Mouse (Mus musculus) megakaryocyte-erythroid progenitor cell, adult 5 weeks (primary cell): ENCODE results near the gene Med16. TPM values are rescaled to one million over a fixed set of nuclear protein-coding genes. Genes with fewer than 3 reads are reported as not detected.

Source experiments
- polyA plus RNA-seq: library from polyadenylated mRNA; stranded (reverse); fragments of >175 nt; gene quantifications from 2 replicates; pipeline ENCODE4 v1.2.3, GENCODE M21; 2012

Gene Med16
- 69.1 and 76.6 TPM in 2 replicates for polyA plus RNA-seq

DNA sequence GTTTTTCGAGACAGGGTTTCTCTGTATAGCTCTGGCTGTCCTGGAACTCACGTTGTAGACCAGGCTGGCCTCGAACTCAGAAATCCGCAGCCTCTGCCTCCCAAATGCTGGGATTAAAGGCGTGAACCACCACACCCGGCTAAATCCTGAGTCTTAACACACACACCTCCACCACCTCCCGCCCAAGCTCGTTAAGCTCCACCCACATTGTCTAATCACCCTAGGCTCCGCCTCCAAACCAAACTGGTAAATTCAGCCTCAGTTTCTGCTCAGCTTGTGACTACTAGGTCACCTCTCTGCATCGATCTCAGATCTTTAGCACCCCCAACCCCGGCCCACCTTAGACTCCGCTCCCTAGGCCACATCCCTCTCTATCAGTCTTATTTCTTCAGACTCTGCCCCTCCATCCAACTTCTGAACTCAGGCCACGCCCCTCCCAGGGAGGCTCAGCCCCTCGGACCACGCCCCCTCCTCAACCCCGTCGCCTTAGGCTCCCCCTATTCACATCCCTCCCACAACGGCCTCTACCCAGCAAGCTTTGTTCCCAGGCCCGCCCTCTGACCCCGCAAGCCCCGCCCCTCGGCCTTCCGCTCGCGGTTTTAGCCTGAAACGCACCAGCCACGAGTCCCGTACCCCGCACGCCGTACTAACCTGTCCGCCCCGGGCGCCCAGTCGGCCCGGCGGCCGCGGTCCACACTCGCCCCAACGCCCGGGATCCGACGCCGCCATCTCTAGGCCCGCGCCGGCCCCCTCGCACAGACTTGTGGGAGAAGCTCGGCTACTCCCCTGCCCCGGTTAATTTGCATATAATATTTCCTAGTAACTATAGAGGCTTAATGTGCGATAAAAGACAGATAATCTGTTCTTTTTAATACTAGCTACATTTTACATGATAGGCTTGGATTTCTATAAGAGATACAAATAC is at the start of gene Med16:
Gene Med16 (minus strand): TSS at position 757 of the 925 bp plus-strand sequence.

GRCm38 (mm10) chr10:79926491-79927323 is 18.0 kb upstream of the Med16 start, which contains the start of gene Arid3a:
Arid3a (plus strand) TSS chr10:79927043.

DNA sequence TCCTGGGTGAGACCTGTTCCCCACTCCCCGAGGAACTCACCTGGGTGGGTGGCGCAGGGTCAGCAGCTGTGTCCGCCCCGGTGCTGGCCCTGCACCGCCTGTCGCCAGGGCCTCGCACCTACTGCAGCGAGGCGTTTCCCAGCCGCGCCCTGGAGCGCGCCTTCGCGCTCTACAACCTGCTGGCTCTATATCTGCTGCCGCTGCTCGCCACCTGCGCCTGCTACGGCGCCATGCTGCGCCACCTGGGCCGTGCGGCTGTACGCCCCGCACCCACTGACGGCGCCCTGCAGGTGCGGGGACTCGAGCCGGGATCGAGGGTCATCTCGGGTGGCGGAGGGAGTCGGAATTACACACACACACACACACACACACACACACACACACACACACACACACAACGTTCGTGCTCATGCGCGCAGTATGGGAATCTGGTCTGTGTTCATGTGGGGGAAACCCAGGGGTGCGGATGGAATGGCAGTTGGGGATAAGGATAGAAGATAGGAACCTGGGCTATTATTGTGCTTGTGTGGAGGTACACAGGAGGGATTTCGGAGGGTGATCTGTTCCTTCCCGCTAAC is 12.3 kb upstream of the Med16 start, which contains the start of gene R3hdm4:
Gene R3hdm4 (minus strand): TSS at position 251 of the 578 bp plus-strand sequence.

GRCm38 (mm10) chr10:79916808-79917531 is 8.2 kb upstream of the Med16 start, which contains the start of gene Kiss1r:
Kiss1r (plus strand) TSS chr10:79916971.

DNA sequence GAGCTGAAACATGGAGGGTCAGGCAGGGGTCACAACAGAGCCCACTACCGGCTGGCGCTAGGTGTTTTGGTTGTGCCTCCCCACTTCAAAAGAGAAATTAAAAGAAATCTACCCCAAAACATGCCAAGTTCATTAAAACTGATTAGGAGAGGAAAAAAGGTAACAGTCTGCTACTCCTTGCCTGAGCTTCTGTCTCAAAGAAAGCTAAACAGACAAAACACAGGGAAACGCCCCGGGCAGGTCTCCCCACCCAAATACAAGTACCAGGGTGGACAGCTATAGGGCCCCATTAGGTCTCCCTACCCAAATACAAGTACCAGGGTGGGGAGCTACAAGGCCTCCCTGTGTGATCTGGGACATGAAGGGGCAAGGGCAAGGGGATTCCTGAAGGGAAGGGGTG is 1.8 kb upstream of the Med16 start, which contains the start of gene Gm26602:
Gene Gm26602 (plus strand): TSS at position 301 of the 400 bp plus-strand sequence.

GRCm38 (mm10) chr10:79890670-79891069 is 18.1 kb downstream of the Med16 start, which contains the start of gene Cfd:
Cfd (plus strand) TSS chr10:79890853.

GRCm38 (mm10) chr10:79886054-79886453 is 22.7 kb downstream of the Med16 start, which contains the start of gene Elane:
Elane (plus strand) TSS chr10:79886247.

DNA sequence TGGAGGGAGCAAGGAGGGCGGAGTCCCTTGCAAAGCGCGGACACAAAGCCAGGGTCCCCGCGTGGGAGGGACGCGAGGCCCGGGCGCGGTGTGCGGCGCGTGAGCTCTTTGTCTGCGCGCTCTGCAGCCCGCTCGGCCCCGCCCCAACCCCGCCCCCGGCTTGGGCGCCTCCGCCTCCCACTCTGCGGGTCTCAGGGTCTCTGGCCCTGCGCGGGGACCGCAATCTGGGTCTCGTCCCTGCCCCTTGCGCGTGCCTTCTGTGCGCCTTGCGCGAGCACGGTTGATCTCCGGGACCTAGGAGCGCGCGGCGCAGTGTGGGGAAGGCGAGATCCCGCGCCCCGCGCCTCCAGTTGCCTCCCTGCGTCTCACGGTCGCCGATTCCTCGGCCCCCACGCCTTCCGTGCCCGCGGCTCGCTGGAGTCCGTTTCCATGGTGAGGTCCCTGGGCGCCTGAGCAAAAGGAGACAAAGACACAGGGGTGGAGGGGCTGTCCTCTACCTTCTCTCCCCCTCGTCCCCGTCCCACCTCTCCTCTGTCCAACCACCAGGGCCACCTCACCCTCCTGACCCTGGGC is 34.3 kb downstream of the Med16 start, which contains the start of the genes Prtn3 and Plppr3:
Gene Prtn3 (plus strand): TSS at position 187 of the 573 bp plus-strand sequence.
Gene Plppr3 (minus strand): TSS at position 345 of the 573 bp plus-strand sequence.

DNA sequence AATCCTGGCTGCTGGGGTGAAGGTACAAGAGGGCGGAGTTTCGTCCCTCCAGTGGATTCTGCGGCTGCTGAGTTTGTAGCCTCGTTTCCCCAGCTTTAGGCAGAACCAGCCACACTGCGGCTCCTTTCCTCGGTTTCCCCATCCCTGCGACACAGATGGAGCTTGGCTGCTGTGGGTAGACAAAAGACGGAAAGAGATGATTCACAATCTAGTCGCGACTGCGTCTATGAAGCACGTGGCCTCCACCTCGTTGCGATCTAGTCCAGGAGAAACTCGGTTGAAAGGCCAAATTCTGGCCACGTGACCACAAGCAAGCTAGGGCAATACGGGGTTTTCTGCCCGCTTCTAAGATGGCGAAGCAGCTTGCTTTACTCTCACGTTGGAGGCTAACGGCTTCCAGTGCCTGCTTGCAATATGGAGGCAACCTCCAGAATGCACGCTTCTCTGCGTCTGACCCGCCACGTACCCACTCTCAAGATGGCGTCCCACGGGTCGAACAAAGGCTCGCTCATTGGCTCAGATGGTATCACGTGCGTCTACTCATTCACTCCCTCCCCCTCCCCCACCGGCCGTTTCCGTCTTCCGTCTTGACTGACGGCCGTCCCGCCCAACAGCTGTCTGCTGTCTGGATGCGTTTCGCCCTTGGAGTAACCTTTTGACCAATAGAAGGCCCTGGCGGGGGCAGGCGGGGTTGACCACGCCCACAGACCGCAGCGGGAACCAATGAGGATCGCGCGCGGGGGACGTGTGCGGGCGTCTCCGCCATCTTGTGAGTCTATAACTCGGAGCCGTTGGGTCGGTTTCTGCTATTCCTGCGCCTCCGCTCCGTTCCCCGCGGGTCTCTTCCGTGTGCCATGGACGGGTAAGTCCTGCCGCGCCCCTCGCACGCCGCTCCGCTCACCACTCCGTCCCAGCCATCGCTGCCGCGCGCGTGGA is 54.6 kb downstream of the Med16 start, which contains the start of gene Ptbp1:
Gene Ptbp1 (plus strand): TSS at position 568 of the 936 bp plus-strand sequence.

Other genes with a start within 250 kb of the Med16 start
- 0.12 and 0.15 TPM in 2 replicates for gene Madcam1, start 244.4 kb downstream of the Med16 start, polyA plus RNA-seq
- 116 and 132 TPM in 2 replicates for gene Tpgs1, start 239.6 kb downstream of the Med16 start, polyA plus RNA-seq
- gene Cdc34, start 226.7 kb downstream of the Med16 start, polyA plus RNA-seq = 250 and 260 TPM in 2 replicates
- gene Gzmm, start 219.9 kb downstream of the Med16 start, polyA plus RNA-seq = 1.2 and 1.3 TPM in 2 replicates
- gene Bsg, start 204.4 kb downstream of the Med16 start, polyA plus RNA-seq = 829 and 893 TPM in 2 replicates
- 1.00 and 1.2 TPM in 2 replicates for gene Hcn2, start 192.3 kb downstream of the Med16 start, polyA plus RNA-seq
- gene Polrmt, start 162.3 kb downstream of the Med16 start, polyA plus RNA-seq = 34.1 and 38.0 TPM in 2 replicates
- not detected in 2 replicates for gene Fgf22, start 153.8 kb downstream of the Med16 start, polyA plus RNA-seq
- gene Rnf126, start 142.0 kb downstream of the Med16 start, polyA plus RNA-seq = 324 and 356 TPM in 2 replicates
- gene Fstl3, start 131.7 kb downstream of the Med16 start, polyA plus RNA-seq = 4.6 and 5.4 TPM in 2 replicates
- 34.9 and 51.7 TPM in 2 replicates for gene Prss57, start 118.0 kb downstream of the Med16 start, polyA plus RNA-seq
- gene Palm, start 115.4 kb downstream of the Med16 start, polyA plus RNA-seq = 290 and 348 TPM in 2 replicates
- 0.04 and 0.30 TPM in 2 replicates for gene Misp, start 87.9 kb downstream of the Med16 start, polyA plus RNA-seq
- gene Ptbp1, start 54.5 kb downstream of the Med16 start, polyA plus RNA-seq = 1,442 and 1,522 TPM in 2 replicates
- gene Prtn3, start 34.4 kb downstream of the Med16 start, polyA plus RNA-seq = 5,178 and 10,445 TPM in 2 replicates
- gene Plppr3, start 34.3 kb downstream of the Med16 start, polyA plus RNA-seq = 288 and 339 TPM in 2 replicates
- gene Elane, start 22.7 kb downstream of the Med16 start, polyA plus RNA-seq = 4,000 and 7,851 TPM in 2 replicates
- gene Cfd, start 18.1 kb downstream of the Med16 start, polyA plus RNA-seq = 0.94 and 1.3 TPM in 2 replicates
- gene Gm26602, start 1.9 kb upstream of the Med16 start, polyA plus RNA-seq = 2.1 TPM in 1 of 2 replicates, not detected in the other
- 0.41 and 0.64 TPM in 2 replicates for gene Kiss1r, start 8.0 kb upstream of the Med16 start, polyA plus RNA-seq
- gene R3hdm4, start 12.3 kb upstream of the Med16 start, polyA plus RNA-seq = 230 and 265 TPM in 2 replicates
- gene Arid3a, start 18.1 kb upstream of the Med16 start, polyA plus RNA-seq = 94.7 and 145 TPM in 2 replicates
- gene Wdr18, start 51.2 kb upstream of the Med16 start, polyA plus RNA-seq = 54.4 and 61.7 TPM in 2 replicates
- 0.09 and 0.12 TPM in 2 replicates for gene Grin3b, start 61.8 kb upstream of the Med16 start, polyA plus RNA-seq
- gene Tmem259, start 75.4 kb upstream of the Med16 start, polyA plus RNA-seq = 378 and 414 TPM in 2 replicates
- gene Cnn2, start 79.7 kb upstream of the Med16 start, polyA plus RNA-seq = 245 and 295 TPM in 2 replicates
- gene Abca7, start 87.6 kb upstream of the Med16 start, polyA plus RNA-seq = 54.4 and 60.8 TPM in 2 replicates
- 397 and 427 TPM in 2 replicates for gene Arhgap45, start 107.7 kb upstream of the Med16 start, polyA plus RNA-seq
- 217 and 273 TPM in 2 replicates for gene Polr2e, start 130.9 kb upstream of the Med16 start, polyA plus RNA-seq
- gene Gpx4, start 138.2 kb upstream of the Med16 start, polyA plus RNA-seq = 1,103 and 1,136 TPM in 2 replicates
- gene Sbno2, start 196.6 kb upstream of the Med16 start, polyA plus RNA-seq = 77.6 and 78.0 TPM in 2 replicates
- 176 and 185 TPM in 2 replicates for gene Stk11, start 206.9 kb upstream of the Med16 start, polyA plus RNA-seq
- 1,245 and 1,266 TPM in 2 replicates for gene Atp5d, start 229.7 kb upstream of the Med16 start, polyA plus RNA-seq
- 32.3 and 53.4 TPM in 2 replicates for gene Cbarp, start 231.9 kb upstream of the Med16 start, polyA plus RNA-seq
- gene Midn, start 239.3 kb upstream of the Med16 start, polyA plus RNA-seq = 312 and 336 TPM in 2 replicates